Mouse (Mus musculus): Measurements from ENCODE around the gene S100a8. TPM values are rescaled to one million over a fixed set of nuclear protein-coding genes. Genes with fewer than 3 reads are reported as not detected.

Gene S100a8
- total RNA-seq (2015) = 16,705 and 21,369 TPM in 2 replicates
- 18,572 and 19,307 TPM in 2 replicates for total RNA-seq (2017)

DNA sequence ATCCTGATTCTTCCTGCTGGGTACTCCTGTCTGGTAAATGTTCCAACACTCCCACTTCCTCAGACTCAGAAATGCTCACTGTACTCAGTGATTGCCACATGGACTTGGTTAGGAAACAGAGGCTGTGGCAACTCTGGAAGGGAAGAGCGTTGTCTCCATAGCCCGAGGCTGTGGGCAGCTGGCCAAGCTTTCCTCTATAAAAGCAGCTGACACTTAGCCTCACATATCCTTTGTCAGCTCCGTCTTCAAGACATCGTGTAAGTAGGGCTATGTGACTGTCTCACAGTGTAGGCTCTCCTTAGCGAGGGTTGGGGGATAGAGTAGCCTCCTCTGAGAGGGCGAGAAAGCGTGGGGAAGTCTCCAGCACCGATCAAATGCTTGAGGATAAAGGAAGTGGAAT lies at the start of gene S100a8:
TSS of gene S100a8 (plus strand) at position 133 of the 400 bp plus-strand sequence.
- ATAC-seq (ENCODE audit: poor library complexity, severe bottlenecking) = peak; percentile 70

DNA sequence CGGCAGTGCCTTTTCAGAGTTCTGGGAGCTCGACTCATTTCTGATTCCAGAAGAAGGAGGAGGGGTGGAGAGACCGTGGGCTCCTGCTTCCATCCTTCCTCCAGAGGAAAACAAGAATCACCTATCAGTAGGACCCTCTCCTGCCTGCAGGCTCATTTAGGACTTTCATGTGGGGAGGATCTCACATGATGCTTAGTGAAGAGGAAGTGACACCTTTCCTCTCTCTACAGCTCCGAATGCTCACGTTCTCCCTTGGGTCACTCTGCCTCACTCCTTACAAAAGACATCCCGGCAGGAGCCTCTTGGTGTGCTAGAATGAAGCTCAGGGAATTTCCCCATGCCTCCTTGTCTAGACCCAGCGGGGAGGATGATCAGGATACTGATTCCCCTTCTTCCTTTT lies 47.2 kb upstream of the S100a8 start:
- ATAC-seq (ENCODE audit: poor library complexity, severe bottlenecking) = peak; percentile 35; the same call in 1 of the 2 replicates

DNA sequence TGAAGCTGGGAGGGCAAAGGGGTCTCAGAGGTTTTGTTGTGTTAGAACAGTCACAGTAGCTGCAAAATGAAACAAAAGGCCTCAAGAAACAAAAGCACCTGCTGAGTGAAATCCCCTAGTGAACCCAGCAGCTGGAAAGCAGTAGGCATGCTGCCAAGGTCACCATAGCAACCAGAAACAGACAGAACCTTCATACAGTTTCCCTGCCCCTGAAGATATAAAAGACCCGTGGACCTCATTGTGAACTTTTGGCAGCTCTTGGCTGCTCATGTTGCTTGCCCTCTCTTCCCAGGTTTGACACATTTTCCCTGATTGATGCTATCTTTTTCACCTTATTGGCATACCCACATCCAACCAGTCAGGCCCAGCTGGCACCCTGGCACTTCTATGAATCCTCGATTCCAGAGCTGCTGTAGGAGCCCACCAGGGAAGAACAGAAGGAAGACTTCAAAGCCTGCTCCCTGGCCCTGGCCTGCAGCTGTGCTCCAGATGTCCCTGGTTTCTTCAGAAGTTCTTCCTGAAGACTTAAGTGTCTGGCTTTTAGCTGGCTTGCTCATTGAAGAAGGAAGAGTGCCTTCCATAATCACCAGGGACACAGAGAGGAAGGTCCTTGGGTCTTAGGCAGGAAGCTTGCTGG lies 45.2 kb upstream of the S100a8 start:
- no peak for ATAC-seq (ENCODE audit: poor library complexity, severe bottlenecking)

DNA sequence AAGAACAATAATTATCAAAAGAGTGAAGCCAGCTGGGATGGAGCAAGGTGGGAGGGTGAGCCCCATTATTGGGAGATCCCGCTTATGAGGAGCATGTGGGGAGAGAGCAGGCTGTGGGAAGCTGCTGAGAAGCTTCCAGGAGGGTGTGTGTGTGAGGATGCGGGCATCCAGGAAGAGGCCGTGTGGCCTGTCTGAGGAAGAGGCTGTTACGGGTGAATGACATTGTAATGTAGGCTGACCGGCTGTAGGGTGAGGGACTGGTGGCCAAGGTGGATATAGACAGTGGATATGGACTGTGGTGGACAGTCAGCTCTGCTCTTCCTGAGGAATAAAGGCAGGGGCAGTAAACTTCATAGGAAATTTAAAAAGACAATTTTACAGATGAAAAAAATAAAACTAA lies 43.3 kb upstream of the S100a8 start:
- no peak for ATAC-seq (ENCODE audit: poor library complexity, severe bottlenecking)

DNA sequence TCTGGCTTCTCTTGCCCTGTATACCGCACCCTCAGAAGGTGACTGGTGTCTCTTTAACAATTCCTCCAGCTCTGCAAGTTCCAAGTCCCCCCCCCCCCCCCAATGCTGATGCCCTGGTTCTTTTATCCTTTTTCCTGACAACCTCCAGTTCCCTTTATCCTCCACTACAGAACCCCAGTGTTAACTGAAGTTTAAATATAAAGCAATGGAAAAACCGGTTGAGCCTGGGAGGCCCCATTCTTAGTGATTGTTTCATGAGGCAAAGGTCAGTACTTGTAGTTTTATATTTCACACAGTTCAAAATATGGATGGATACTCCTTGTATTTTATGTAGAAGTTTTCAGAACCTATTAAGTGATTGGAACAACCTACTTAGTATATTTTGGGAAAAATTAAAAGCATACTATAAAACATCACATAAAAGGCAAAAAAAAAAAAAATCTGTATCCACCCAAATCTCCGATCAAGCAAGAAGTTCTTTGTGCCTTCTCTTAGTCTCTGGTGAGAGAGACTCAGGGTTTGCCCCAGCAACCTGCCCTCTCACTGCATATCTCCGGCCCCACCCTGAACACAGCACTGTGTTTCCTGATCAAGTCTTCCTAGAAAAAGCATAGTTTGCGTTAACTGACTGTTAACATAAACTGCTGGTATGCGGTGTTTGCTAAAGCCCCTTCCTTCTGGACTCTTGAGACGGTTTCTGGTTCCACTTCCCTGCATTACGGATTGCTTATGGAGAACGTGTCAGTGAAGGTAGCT lies 42.3 kb upstream of the S100a8 start:
- ATAC-seq (ENCODE audit: poor library complexity, severe bottlenecking) = no peak

DNA sequence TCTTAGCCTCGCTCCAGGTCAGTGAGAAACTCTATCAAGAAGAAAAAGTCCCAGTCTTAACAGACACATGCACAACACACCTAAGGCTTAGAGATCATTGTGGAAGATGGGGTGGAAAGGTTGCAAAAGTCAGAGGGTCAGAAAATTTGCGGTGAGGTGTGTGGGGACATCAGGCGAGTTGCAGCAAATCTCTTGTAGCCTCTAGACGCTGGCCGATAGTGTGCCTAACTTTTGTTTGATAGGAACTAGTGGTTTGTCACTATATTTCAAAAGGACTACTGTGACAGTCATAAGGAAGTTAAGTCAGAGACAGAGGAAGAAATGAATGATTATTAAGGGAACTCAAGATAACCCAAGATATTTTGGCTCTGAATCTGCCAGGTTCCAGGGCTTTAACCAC lies 41.4 kb upstream of the S100a8 start:
- ATAC-seq (ENCODE audit: poor library complexity, severe bottlenecking) = peak; percentile 87

DNA sequence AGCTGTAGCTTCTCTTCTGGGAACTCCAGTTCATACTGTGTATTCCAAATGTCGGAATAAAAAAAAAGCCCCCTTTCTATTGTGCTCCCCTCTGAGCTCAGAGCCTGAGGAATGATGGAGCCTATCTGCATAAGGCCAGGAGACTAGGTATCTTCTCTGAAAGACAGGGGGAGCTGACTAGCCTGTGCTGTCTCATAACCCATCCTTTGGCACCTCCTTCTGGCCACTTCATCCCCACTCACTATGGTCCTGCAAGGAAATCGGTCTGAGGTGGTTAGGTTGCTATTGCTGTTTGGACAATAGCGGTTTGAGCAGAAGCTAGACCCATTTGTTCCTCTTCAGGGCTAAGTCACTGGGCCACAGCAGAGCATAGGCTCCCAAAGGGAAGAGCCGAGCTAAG lies 41.0 kb upstream of the S100a8 start:
- peak; percentile 39 for ATAC-seq (ENCODE audit: poor library complexity, severe bottlenecking)

DNA sequence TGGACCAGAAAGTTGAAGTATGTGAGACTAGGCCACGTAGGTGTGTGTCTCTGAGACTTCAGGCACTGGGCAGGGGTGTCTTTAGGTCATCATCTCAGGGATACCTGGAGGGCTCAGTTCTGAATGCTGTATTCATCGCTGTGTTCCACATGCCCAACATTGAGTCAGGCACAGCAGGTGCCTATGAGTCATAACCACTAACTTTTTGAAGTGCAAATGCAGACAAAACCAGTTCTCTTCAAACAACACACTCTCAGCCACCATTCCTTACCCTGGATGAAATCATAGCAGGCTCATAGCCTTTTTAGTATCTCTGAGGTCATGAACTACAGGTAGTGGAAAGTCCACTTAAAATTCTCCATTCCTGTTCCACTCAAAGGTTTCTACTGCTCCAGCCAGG lies 39.5 kb upstream of the S100a8 start:
- ATAC-seq (ENCODE audit: poor library complexity, severe bottlenecking) = no peak

DNA sequence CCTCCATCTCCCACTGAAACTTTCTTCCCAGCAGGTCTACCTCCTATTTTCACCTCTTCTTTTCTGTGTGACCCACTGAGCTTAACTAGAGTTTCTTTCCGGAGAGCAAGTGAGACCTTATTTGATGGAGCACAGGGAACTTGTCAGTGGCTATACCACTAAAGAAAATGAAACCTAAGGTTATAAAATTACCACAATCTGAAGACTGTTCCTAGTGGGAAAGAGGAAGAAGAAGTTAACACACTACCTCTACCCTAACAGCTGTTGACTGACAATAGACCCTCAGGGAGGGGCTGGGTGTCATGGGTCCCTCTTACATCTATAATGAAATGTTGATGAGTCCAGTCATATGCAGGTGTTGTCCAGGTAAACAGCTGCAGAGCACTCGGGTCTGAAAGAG lies 36.8 kb upstream of the S100a8 start:
- ATAC-seq (ENCODE audit: poor library complexity, severe bottlenecking) = peak; percentile 41; the same call in 1 of the 2 replicates

DNA sequence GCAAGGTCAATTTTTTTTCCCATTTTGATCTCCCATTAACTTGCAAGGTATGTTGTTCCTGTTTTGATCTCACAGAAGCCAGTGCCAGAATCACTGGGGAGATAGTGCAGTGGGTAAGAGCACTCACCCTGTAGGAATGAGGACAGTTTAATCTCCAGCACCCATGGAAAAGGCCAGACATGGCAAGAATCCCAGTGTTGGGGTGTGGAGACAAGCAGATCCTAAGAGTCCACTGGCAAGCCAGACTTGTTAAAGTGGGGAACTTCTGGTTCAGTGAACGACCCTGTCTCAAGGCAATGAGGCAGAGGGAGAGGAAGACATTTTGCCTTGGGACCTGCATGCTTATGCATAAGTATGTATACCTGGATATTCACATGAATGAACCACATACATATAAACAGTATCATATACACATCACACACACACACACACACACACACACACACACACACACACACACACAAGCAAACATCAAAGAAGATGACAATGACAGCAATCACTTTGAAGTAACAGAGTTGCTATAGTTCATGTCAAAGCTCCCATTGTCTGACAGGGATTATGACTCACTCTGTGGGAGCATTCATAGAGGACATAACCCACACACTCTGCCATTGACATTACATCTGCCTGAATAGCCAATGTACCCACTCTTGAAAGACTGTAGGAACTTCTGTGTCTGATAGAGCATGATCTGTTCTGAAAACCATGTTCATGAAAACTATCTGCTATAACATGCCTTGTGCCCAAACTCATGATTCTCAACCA lies 30.1 kb upstream of the S100a8 start:
- no peak for ATAC-seq (ENCODE audit: poor library complexity, severe bottlenecking)

DNA sequence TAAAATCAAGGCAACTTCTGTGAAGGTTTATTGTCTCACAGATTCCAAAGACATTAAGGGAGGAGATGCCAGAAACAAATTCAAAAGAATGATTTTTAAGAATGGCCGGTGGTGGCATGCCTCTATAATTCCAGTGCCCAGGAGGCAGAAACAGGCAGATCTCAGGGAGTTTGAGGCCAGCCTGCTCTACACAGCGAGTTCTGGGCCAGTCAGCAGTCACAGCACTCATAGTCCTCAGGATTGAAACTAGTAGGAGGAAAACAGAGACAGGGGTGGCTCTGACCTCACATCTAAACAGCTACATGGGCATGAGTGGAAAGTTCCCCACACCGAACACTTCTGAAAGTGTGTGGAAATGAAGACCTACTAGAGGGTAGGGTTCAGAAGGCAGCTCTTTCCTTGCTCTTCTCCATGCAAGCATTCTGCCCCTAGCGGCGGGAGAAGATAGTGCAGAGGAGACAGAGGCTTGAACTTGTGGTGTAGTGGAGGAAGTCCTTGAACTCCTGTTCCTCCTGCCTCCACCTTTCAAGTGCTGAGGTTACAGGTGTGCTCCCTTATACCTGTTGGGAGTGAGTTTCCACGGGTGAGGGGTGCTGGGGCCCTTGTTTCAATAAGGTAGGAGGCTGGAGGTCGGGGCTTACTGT lies 29.1 kb upstream of the S100a8 start:
- peak; percentile 87 for ATAC-seq (ENCODE audit: poor library complexity, severe bottlenecking)

DNA sequence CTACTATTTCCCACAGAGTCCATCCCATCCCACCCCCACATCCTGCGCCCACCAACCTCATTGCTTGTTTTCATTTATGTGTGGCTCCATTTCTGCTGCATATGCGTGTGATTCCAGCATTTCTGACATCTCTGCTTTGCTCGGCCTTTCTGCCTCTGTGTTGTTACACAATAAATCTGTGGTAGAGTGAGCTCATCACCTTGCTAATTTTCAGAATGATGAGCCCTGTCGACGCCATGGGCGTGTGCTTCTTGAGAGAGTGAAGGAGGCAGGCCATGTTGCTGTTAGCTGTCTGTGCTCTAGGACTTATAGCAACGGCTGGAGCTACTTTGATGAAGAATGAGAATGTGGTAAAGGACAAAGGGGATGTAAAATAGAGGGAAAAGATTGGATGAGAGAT lies 27.8 kb upstream of the S100a8 start:
- no peak for ATAC-seq (ENCODE audit: poor library complexity, severe bottlenecking)

DNA sequence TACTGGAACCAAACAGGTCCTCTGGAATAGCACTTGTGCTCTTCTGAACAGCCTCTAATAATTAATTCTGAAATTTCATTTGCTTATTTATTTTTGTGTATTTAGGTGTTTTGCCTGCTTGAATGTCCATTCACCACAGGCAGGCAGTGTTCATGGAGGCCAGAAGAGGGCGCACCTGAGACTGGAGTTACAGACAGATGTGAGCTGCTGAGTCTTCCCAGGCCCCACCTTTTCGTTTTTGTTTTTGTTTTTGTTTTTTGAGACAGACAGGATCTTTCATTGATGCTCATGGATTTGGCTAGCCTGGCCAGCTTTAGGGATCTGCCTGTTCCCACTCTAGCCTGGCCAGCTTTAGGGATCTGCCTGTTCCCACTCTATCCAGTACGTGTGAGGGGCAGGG lies 24.6 kb upstream of the S100a8 start:
- ATAC-seq (ENCODE audit: poor library complexity, severe bottlenecking) = peak; percentile 77

DNA sequence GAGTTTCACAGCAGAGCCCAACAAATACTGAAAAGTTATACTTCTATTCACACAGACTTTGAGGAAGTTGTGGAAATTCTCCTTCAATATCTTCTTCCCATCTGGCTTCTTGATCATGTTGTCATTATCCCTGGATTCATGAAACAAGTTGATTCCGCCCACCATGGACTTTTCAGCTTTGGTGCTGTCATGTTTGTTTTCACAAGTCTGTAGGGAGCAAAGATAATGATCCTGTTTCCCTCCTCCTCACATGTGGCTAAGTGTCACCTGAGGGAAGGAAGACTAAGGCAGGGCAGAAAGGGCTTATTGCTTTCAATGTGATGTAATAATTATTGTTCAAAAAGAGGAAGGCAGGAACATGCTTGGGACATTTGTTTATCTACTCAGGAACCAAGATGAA lies 21.5 kb upstream of the S100a8 start:
- ATAC-seq (ENCODE audit: poor library complexity, severe bottlenecking) = peak; percentile 38; the same call in 1 of the 2 replicates

DNA sequence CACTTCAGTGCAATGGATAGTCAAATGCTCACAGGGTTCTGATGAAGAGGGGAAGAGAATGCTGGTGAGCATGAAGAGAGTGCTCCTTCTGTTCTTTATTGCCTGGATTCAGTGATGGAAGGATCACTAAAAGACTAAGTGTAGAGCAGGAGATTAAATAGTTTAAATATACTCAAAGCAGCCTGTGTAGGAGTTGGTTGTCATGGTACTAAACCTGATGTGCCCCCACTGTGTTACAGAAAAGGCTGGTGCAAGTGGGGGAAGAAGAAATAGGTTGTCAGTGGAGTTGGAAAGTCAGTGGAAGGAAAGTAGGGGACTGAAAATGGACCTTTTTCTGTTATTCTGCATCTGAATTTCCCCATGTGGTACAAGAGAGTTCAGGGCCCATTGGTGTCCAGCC lies 19.8 kb upstream of the S100a8 start:
- ATAC-seq (ENCODE audit: poor library complexity, severe bottlenecking) = no peak

DNA sequence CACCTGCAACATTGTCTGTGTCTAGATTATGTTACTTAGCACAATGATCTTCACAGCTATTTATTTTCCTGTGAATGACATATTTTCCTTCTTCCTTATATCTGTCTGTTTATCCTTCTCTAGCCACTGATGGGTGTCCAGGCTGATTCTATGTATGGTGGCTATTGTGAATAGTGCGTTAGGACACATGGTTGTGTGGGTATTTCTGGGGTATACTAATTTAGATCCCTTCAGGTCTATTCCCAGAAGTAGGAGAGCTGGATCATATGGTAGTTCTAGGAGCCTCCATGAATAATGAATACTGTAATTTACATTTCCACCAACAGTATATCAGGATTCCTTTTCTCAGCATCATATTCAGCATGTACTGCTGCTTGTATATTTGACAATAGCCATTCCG lies 18.9 kb upstream of the S100a8 start:
- no peak for ATAC-seq (ENCODE audit: poor library complexity, severe bottlenecking)

DNA sequence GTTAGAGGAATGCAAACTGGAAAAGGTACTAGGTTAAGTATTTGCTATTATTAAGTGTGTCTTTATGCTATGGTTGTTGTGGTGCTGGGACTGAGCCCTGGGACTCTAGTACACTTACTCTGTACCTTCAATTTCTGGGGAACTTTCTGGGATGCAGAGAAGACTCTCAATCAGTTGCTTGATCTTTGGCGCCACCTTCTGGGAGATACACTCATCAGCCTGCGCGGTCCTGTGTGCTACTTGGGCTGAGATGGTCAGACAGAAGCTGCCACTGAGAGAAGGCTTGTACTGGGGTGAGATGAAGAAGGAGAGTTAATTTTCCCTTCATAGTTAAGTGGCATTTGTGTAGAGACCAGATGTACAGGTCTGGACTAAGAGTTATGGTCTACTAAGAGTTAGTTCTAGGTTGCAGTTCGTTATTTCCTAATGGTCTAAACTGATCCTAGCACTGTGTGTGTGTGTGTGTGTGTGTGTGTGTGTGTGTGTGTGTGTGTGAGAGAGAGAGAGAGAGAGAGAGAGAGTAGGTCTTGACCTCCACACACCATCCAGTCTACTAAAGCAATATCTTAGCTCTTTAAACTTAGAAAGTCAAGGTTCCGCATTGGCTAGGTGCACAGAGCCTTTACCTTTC lies 15.8 kb upstream of the S100a8 start:
- ATAC-seq (ENCODE audit: poor library complexity, severe bottlenecking) = peak; percentile 67

DNA sequence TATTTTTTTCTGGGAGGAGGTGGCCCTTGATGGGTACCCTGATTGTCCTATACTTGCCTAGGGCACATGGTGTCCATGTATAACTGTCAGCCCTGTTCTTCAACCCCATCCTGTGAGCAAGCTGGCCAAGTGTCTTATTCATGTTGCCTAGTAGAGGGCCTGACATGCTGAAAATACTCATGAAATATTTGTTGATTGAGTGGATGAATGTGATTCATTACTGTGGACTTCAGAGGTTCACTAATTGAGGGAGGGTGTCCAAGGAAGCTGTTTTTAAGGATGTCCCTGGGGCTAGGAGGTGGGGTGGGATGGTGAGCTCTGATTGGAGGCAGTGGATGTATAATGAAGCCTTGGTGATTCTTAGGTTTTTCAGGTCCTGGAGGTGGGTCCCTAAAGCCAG lies 15.1 kb upstream of the S100a8 start, which contains the start of gene S100a7a:
TSS of gene S100a7a (plus strand) at position 301 of the 400 bp plus-strand sequence.
- no peak for ATAC-seq (ENCODE audit: poor library complexity, severe bottlenecking)

DNA sequence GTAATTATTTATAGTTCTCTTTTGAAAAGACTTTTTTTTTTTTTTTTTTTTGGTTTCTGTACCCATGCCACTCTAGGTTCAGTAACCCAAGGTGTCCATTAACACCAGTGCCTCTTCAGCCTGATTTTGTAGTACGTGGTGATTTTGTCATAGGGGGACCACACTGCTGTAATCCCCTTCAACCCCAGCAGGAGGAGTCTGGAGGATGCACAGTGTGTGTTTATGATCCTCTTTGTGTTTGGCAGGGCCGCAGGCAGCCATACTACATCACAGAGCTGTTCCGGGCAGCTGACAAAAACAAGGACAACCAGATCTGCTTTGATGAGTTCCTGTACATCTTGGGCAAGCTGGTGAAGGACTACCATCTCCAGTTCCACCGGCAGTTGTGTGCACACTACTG lies 11.4 kb upstream of the S100a8 start:
- peak; percentile 53 for ATAC-seq (ENCODE audit: poor library complexity, severe bottlenecking)

DNA sequence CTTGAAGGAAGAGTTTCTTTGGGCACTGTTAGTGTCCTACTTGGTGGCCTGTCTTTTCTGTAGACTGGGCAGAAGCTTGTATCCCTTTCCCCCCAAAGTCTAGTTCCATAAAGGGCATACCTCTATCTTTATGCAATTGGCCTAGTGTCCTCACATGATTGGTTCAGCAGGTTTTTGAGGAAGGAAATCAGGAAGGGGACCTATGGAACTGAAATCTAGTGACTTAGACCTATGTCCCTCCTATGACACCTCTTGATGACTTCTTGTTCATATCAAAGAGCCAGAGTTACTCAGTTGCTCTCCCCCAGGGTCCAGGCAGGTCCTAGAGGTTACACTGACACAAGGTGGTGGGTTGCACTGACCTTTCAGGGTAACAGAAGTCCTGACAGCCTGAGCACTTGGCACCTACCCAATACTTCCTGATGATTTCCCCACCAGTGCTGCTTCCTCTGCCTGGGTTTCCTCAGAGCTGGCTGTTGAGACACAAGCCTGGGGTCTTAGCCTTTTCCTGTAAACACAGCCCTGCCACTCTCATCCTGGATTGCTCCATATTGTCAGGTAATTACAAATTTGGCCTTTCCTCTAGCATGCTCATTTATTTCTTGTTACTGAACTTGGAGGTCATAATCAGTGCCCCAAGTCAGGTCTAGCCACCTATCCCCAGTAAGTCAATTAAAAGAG lies 9.3 kb upstream of the S100a8 start:
- peak; percentile 54 for ATAC-seq (ENCODE audit: poor library complexity, severe bottlenecking)

Data from megakaryocyte, adult 5-6 weeks (primary cell).